Mouse (Mus musculus): ENCODE data around the gene Zfp704.

DNA sequence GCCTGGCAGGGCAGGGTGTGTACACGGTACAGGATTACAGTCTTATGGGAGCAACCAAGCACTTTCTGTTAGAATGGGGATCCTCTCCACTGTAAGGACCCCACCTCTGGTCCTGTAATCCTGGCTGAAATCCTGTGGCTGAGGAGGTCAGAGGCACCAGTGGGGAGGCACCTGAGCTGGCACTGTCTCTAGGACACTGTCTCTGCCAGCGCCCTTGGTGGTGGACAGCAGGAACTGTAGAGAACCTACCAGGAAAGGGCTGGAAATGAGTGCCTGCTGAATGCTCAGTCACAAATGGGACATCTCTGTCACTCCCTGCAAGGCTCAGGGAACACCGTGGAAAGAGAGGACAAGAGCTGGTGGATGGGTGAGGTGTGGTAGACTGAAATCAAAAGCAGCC lies 133.5 kb downstream of the Zfp704 start:
- TF ChIP-seq MAX (IDR thresholded peaks at IDR 0.05) = no peak
- no peak for TF ChIP-seq CTCF (IDR thresholded peaks at IDR 0.05; ENCODE audit: control insufficient read depth, insufficient read depth, insufficient read length)
- TF ChIP-seq USF1 (IDR thresholded peaks at IDR 0.05; ENCODE audit: low read depth) = no peak
- no peak for TF ChIP-seq MYOD1 (IDR thresholded peaks at IDR 0.05; ENCODE audit: control insufficient read depth, insufficient read length, low read depth)
- no peak for TF ChIP-seq CEBPB (IDR thresholded peaks at IDR 0.05; ENCODE audit: low read depth)

All from C2C12 (cell line).